Mouse (Mus musculus): ENCODE data around the gene Slc25a34. TPM values are rescaled to one million over a fixed set of nuclear protein-coding genes. Genes with fewer than 3 reads are reported as not detected.

Gene Slc25a34
- total RNA-seq, 2 experiments from 2014 or later: 3.5 to 10.3 TPM

DNA sequence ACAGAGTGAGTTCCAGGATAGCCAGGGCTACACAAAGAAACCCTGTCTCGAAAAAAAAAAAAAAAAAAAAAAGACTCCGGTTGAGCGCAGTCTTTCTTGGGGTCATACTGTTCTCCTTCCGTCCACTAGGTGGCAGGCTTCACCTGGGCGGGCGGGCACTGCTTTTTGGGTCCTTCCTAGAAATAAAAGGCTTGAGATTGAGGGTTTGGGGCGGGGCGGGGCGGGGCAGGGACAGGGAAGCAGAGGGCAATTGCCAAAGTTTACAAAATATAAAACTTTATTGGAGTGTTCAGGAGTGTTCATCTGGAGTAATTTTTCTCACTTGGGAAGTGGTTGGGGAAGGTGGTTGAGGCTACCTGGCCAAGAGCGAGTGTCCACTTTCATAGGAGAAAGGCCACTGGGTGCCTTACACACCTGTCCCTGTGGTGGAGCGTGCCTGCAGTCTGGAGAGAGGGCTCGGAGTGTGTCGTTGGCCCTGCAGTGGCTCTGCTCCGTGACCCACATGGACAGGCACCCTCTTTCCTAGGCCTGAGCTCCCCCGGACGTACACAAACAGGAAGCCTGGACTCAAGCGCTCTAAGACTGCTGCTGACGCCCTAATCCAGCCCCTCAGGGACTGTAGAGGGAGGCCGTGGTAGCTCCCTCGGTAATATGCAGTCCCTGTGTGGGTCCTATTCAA lies 4.9 kb downstream of the Slc25a34 start, which contains the start of gene Tmem82:
Tmem82 (minus strand) TSS at position 69 of the 679 bp plus-strand sequence.
- DNase-seq (ENCODE audit: low spot score in 2 of 2): peak; percentile 60 to 63

DNA sequence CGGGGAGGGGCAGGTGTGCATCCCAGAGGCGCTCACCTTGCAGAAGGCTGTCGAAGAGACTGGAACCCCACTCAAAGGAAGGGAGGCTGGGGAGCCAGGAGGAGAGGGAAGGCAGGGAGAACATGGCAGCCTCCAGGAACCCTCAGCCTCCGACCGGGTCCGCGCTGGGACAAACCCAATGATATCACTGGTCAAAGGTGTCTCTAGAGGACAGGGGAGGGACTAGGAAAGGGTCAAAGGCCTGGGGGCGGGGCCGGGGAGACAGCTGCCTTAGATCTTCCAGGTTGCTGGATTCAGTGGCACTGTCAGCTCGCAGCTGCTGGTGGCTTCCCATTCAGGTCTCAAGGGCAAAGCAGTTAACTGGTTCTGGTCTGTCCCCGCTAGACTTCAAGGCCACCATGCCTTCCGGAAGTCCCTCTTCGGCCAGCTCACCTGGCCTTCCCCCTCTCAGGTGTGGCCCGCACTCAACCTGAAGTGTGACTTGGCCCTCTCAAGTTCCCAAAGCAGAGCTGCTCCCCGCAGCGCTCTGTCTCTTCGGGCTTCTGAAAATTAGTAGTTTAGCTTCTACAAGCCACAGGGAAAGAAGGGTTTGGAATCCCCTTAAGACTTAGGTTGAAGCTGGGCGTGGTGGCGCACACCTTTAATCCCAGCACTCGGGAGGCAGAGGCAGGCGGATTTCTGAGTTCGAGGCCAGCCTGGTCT lies 5.6 kb downstream of the Slc25a34 start:
- peak in 1 of 2 experiments; percentile 37 for DNase-seq (ENCODE audit: low spot score in 2 of 2)

- DNase-seq (ENCODE audit: low spot score in 2 of 2): peak; percentile 62 to 73
These were observed 6.3 kb downstream of the Slc25a34 start for GRCm38 (mm10) chr4:141617299-141617698.

- peak in 1 of 2 experiments; percentile 18 for DNase-seq (ENCODE audit: low spot score in 2 of 2)
These were observed 6.8 kb downstream of the Slc25a34 start for GRCm38 (mm10) chr4:141616811-141617210.

DNA sequence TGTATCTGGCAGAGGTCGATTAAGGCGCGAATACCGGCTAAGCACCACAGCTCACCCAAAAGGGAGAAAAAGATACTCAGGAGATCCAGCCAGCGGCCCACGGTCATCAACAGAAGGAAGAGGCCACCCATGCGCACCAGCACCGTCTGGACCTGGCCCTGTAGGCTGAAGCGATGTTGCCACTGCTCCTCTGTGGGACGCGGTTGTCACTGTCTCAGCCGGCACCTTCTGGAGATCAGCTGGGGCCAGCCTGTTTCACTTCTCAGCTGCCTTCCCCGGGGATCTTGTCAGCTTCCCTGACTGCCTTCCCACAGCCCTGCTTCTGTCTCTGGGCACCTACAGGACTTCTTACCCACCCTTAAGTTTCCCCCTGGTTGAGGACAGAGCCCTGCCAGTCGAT lies 8.7 kb downstream of the Slc25a34 start:
- DNase-seq (ENCODE audit: low spot score in 2 of 2): no peak

DNA sequence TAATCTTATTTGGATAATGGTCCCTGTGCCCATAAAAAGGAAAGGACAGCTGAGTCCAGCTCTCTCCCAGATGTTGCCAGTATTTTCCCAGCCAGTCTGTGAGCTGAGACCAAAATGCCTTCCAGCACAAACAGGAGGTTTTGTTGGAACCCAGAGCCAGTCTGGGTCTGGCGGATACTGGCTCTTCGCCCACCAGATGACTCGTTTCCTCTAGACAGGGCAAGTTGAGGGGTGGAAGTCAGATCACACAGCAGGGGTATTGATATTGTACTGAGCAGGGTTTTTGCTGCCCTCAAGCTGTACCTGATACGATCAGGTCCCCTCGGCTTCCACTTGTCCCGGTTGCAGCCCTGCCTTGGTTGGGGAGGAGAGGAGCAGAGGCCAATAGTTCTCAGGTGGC lies 14.1 kb downstream of the Slc25a34 start:
- DNase-seq (ENCODE audit: low spot score in 2 of 2): peak in 1 of 2 experiments; percentile 23

- DNase-seq (ENCODE audit: low spot score in 2 of 2): no peak
These were observed 17.8 kb downstream of the Slc25a34 start, which contains the start of gene Fblim1 for GRCm38 (mm10) chr4:141605861-141606260. Gene Fblim1 (minus strand): TSS chr4:141606096.

GRCm38 (mm10) chr4:141605421-141605820 lies 18.2 kb downstream of the Slc25a34 start:
- no peak for DNase-seq (ENCODE audit: low spot score in 2 of 2)

DNA sequence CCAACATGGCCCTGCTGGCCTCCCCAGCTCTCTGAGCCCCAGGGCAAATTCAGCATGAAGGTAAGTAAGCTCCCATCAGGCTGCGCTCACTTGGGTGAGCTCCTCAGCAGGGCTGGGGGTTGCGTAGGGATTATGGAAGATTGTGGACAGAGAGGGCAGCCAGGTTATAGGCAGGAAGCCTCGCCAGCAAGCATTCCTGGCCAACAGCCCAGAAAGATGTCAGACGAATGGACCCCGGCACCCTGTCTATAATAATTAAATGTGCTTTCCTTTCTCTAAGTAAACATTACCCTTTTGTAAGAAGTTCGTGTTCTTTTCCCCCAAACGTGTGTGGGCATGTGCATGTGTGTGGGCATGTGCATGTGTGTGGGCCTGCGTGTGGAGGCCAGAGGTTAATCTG lies 19.1 kb downstream of the Slc25a34 start:
- no peak for DNase-seq (ENCODE audit: low spot score in 2 of 2)

DNA sequence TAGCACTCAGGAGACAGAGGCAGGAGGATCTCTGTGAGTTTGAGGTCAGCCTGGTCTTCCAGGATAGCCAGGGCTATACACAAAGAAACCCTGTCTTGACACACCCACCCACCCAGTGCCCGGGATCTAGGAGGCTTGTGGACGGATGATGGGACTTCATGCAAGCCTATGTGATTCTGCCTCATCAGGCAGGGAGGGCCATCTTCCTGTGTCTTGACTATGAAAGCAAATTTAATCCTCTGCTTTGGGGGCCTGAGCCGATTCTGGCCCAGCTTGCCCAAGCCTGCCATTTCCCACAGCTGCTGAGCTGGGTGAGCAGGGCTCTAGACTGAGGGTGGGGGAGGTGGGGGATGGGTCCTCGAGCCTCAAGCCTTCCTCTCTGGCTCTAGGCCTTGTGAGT lies 19.7 kb downstream of the Slc25a34 start:
- no peak for DNase-seq (ENCODE audit: low spot score in 2 of 2)

DNA sequence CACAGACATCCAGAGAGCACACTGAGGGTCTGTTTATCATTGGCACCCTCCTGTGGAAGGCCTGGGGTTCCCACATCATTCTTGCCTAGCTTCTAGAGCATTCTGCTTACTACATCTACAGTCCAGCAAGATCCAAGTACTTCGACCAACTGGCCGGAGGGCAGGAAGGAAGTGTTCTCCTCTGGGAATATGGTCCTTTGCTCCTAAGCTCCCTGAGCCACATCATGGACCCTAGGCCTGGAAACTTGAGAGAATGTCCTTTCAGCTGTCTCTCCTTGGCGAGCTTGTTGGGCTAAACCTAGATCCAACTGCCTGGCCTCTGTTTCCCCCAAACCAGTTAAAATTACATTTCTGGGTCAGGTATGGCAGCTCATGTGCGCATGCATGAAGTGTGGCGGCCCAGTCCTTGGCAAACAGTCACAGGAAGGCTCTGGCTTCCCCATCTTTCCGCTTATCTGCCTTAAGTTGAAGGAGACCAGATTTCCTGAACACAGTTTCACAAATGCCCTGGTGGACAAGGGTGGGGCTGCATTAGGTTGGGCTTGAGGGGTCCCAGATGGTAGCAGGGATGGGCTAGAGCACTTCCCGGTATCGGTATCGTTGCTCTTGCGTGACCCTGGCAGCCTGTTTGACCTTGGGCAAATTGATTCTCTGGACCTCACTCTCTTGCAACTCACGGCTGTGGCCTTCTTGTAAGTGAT lies 20.9 kb downstream of the Slc25a34 start:
- no peak for DNase-seq (ENCODE audit: low spot score in 2 of 2)

GRCm38 (mm10) chr4:141601148-141601862 lies 22.3 kb downstream of the Slc25a34 start:
- no peak for DNase-seq (ENCODE audit: low spot score in 2 of 2)

GRCm38 (mm10) chr4:141600364-141600763 lies 23.3 kb downstream of the Slc25a34 start:
- DNase-seq (ENCODE audit: low spot score in 2 of 2): no peak

DNA sequence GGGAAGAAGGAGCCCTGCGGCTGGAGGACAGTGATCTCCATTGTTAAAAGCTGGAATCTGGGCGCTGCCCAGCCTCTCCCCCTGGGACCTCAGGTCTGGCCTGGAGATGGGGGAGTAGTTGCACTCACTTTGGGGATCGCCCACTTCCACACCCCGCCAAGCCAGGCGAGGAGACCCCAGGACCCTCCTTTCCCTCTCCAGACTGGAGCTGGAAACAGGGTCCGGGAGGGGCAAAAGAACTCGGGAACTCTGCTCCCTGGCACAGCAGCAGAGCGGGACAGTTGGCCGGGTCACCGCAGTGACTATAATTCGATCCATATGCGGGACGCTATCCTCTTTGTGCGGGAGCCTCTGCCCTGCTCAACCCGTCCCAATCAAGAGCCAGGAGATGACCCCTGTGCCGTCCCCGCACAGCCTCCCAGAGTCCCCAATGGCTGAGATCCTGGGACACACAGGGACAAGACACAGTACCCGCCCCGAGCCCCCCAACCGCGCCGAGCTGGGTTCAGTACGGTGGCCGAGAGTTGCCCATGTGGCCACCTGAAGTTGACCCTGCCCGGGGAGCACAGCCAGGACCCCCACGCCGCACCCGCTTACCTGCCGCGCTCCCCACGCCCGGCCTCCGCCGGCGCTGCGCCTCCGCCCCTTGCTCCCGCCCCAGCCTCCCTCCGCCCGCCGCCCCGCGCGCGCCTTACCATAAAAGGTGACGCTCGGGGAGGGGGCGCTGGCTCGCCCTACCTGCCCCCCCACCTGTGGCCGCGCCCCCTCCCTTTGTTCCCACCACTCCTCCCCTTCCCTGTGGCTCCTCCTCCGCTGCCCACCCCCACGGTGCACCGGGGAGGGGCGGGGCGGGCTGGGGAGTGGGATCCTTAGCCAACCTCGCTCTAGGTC lies 24.1 kb downstream of the Slc25a34 start:
- no peak for DNase-seq (ENCODE audit: low spot score in 2 of 2)

DNA sequence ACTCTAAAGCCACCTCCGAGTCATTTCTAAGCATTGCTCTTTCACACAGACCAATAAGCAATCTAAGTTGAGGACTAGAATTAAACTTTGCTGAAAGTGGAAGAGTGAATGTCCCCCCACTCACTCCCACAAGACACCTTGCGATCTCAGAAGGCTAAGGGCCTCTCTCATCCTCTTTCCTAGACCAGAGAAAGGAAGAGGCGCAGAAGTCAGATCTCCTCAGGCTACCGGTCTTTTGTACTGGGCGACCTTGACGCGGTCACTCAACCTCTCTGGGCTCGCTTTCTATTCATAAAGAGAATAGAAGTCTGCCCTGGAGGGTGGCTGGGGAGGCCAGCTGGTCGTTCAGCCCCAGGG lies 24.7 kb downstream of the Slc25a34 start:
- DNase-seq (ENCODE audit: low spot score in 2 of 2): no peak

- no peak for DNase-seq (ENCODE audit: low spot score in 2 of 2)
These were observed 25.3 kb downstream of the Slc25a34 start for GRCm38 (mm10) chr4:141598199-141598893.

- DNase-seq (ENCODE audit: low spot score in 2 of 2): no peak
These were observed 26.8 kb downstream of the Slc25a34 start for GRCm38 (mm10) chr4:141596700-141597328.

DNA sequence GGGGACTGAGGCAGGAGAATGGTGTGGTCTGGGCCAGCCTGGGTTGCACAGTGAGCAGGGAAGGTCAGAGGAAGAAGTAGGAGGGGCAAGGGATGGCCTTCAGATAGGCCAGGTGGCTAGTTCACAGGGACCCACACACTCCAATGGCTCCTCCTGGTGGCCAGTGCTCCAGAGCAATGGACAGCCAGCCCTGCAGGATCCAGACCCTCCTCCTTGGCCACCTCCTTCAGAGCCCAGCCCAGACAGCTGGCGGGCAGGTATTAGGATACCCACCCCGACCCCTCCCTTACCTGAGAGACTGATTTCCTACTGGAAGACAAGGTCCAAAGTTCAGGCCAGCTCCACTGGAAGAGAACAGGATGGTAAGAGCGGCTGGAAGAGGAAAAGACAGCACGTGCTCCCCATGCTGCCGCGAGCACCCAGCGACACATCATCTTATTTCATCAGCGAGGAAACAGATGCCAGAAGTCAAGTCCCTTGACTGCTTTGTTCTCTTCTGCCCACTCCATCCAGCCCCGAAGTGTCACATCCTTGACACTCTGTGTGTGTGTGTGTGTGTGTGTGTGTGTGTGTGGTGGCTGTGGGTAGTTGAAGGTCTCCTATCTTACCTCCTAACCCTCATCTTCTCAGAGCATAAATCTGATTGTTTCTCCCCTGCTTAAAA lies 27.9 kb downstream of the Slc25a34 start:
- no peak for DNase-seq (ENCODE audit: low spot score in 2 of 2)

GRCm38 (mm10) chr4:141595138-141595537 lies 28.5 kb downstream of the Slc25a34 start:
- no peak for DNase-seq (ENCODE audit: low spot score in 2 of 2)
